Mouse (Mus musculus) embryonic facial prominence, embryonic 11.5 days (tissue): ENCODE measurements around the gene Duox1. TPM values are rescaled to one million over a fixed set of nuclear protein-coding genes. Genes with fewer than 3 reads are reported as not detected.
A peak's percentile ranks its signal among the peaks of the same experiment; 100 is the strongest.

Experiments
- ATAC-seq: fragments of 200-750 bp; cut with Nextera tagmentation; replicated peaks from 2 replicates; pipeline ENCODE4 v1.8.0; 2017; ENCODE audit warnings: low read depth; ENCODE audit not compliant: insufficient number of reproducible peaks, low FRiP score, low TSS enrichment
- DNase-seq: peaks from one replicate; pipeline ENCODE4 v3.0.0-alpha.2; 2015; ENCODE audit warnings: low spot score
- H3K27ac ChIP-seq: fragments of 300-500 bp; sonication (generic); replicated peaks from 2 replicates; pipeline ENCODE4 v1.5.1; 2014; ENCODE audit warnings: mild to moderate bottlenecking, low read depth, low read length, control low read depth
- H3K27me3 ChIP-seq: fragments of 300-500 bp; sonication (generic); 2 replicates; pipeline ENCODE4 v1.6.1; 2014; ENCODE audit warnings: mild to moderate bottlenecking, low read length, moderate library complexity, mixed read lengths; ENCODE audit not compliant: control insufficient read depth, insufficient read depth
- H3K36me3 ChIP-seq: fragments of 300-500 bp; sonication (generic); replicated peaks from 2 replicates; pipeline ENCODE4 v1.6.1; 2014; ENCODE audit warnings: low read depth, mild to moderate bottlenecking, low read length, moderate library complexity, mixed read lengths; ENCODE audit not compliant: control insufficient read depth, insufficient read depth
- H3K4me1 ChIP-seq: fragments of 300-500 bp; sonication (generic); 2 replicates; pipeline ENCODE4 v1.6.1; 2014; ENCODE audit warnings: low read length, mixed read lengths; ENCODE audit not compliant: control insufficient read depth, insufficient read depth
- H3K4me2 ChIP-seq: fragments of 300-500 bp; sonication (generic); 2 replicates; pipeline ENCODE4 v1.6.1; 2014; ENCODE audit warnings: low read depth, mild to moderate bottlenecking, control low read depth, low read length, moderate library complexity
- H3K4me3 ChIP-seq: fragments of 300-500 bp; sonication (generic); 2 replicates; pipeline ENCODE4 v1.5.1; 2014; ENCODE audit warnings: low read depth, low read length, control low read depth
- H3K9ac ChIP-seq: fragments of 300-500 bp; sonication (generic); replicated peaks from 2 replicates; pipeline ENCODE4 v1.6.1; 2014; ENCODE audit warnings: mild to moderate bottlenecking, control low read depth, low read length
- H3K9me3 ChIP-seq: fragments of 300-500 bp; sonication (generic); replicated peaks from 2 replicates; pipeline ENCODE4 v1.6.1; 2016; ENCODE audit warnings: mild to moderate bottlenecking, low read length, inconsistent platforms, mixed read lengths; ENCODE audit not compliant: control insufficient read depth
- WGBS: fragments of 180-500 bp; shearing (Covaris S2); extraction: QIAGEN DNeasy Blood & Tissue Kit; methylation state at CpG from one replicate; pipeline ENCODE4 v1.1.7; 2014; 5-methylcytosine and 5-hydroxymethylcytosine counted together
- polyA plus RNA-seq: library from polyadenylated mRNA; unstranded; fragments of >200 nt; fragmentation: Nextera tagmentation; extraction: Ambion mirVana; gene quantifications from 2 replicates; pipeline ENCODE4 v1.2.1, GENCODE M21; 2014

The Duox1 gene
- polyA plus RNA-seq, 1 experiment from 2014 or later: 0.06 TPM

DNA sequence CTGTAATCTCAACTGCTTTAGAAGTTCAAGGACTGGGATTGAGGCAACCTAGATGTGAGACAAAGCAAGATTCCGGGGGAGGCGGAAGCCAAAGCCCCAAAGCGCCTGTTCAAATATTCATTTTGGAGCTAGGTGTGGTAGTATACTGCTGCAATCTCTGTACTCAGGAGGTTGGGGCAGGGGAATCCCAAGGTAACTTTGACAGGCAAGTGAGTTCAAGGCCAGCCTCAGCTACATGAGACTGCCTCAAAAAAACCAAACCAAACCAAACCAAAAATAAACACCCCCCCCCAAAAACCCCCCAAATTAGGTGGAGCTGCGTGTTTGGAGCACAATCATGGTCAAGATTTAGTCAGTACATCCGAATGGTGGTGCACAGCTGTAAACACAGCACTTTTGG lies 58.5 kb downstream of the Duox1 start:
- Histone ChIP-seq H3K27me3 (no peaks in the 10 kb centered on the region), H3K27ac (no peak overlapping the region), H3K9ac (no peak overlapping the region), H3K4me2 (no peak overlapping the region), H3K4me3 (no peak overlapping the region), H3K36me3 (no peaks in the 10 kb centered on the region), H3K9me3 (no peaks in the 10 kb centered on the region), H3K4me1 (no peaks in the 10 kb centered on the region)
- ATAC-seq (no peak), DNase-seq (no peak)
- 77% methylated on average over 5 of the region's 5 CpGs for WGBS

DNA sequence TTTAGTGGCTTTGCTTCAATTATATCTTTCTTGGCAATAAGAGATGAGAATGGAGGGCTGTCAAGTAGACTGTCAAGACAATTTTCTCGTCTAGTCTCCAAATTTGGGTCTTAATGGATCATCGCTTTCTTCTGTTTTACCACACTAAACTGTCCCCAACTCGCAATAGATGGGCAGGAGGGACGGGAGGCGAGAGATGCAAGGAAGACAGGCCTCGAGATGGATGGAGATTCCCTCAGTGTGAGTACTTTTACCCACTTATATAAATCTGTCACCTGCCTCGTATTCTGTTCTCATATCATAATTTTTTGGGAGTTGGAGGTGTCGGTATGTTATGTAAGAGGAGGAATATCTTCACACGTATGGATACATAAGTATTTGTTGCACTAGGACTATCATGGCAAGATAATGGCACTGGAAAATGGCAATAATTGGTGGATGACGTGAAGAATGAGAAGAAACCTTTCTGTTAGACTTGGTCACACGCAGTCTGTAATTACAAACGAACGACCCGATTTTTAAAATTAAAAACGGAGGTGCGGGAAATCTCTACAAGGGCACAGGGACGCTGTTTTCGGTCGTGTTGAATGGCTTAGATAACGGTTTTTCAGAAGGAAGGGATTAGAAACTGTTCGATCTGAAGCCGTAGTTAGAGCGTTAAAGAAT lies 59.3 kb downstream of the Duox1 start:
- H3K27me3 ChIP-seq: no peaks in the 10 kb centered on the region
- peak overlapping the region; percentile 47 for H3K4me2 ChIP-seq
- no peak for ATAC-seq
- H3K36me3 ChIP-seq: no peaks in the 10 kb centered on the region
- no peaks in the 10 kb centered on the region for H3K4me1 ChIP-seq
- H3K9me3 ChIP-seq: no peaks in the 10 kb centered on the region
- H3K4me3 ChIP-seq: peak overlapping the region; percentile 39
- H3K9ac ChIP-seq: peak overlapping the region; percentile 51
- H3K27ac ChIP-seq: no peak overlapping the region
- WGBS: 24% methylated on average over 23 of the region's 23 CpGs
- DNase-seq: peak; percentile 50

DNA sequence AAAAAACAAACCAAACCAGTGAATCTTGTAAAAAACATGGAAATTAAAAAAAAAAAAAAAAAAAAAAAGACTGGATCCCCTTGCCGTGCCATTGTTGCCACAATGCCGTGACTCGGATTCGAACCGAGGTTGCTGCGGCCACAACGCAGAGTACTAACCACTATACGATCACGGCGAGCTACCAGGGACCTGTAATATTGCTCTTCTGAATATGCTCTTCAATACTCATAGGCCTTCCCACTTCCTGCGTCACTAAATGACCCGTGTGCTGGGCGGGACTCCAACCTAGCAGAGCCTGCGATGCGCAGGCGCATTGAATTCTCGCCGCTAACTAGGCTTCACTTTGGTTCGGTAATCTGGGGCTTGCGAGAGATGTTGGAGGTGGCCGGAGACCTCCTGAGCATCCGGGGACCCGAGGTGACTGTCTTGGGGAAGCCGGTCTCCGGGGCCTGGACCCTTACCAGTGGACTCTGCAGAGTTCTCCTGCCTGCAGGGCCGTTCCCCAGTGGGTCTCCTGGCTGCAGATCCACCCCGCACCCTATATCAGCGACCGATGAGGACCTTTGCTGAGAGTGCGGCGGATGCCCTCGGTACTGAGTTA lies 60.0 kb downstream of the Duox1 start:
- Histone ChIP-seq H3K27me3 (no peaks in the 10 kb centered on the region), H3K27ac (peak overlapping the region; percentile 73), H3K9ac (peak overlapping the region; percentile 66), H3K9me3 (no peaks in the 10 kb centered on the region), H3K4me1 (no peaks in the 10 kb centered on the region), H3K4me3 (peak overlapping the region; percentile 67), H3K36me3 (no peaks in the 10 kb centered on the region), H3K4me2 (peak overlapping the region; percentile 83)
- under 1% methylated on average over 32 of the region's 32 CpGs for WGBS
- ATAC-seq: peak; percentile 75
- peak; percentile 98 for DNase-seq

DNA sequence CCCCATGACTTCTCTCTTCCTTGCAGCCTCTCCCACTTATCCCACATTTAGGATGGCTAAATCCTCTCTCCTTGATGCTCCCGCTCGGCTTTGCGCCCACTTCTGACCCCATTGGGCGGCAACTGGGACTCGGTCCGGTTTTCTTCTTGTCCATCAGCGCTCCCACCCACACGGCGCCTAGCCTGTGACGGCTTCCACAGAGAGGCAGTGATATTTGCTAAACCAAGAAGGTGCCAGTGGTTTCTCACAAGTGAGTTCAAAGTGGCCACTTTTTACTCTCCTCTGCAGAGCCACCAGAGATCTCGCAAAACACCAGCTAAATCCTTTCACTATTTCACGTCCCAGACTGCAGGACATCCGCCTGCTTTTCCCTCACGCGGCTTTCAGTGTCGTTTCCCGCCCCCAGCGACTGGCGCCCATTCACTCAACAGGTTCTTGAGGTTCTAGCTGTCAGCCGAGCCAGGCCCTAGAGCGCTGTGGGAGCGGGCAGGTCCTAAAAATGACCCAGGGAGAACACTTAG lies 60.6 kb downstream of the Duox1 start:
- Histone ChIP-seq H3K9me3 (no peaks in the 10 kb centered on the region), H3K27me3 (no peaks in the 10 kb centered on the region), H3K4me3 (peak overlapping the region; percentile 67), H3K4me2 (peak overlapping the region; percentile 83), H3K4me1 (no peaks in the 10 kb centered on the region), H3K27ac (peak overlapping the region; percentile 73), H3K36me3 (no peaks in the 10 kb centered on the region), H3K9ac (peak overlapping the region; percentile 66)
- DNase-seq (peak; percentile 67), ATAC-seq (no peak)
- WGBS: 0% methylated on average over 22 of the region's 22 CpGs

DNA sequence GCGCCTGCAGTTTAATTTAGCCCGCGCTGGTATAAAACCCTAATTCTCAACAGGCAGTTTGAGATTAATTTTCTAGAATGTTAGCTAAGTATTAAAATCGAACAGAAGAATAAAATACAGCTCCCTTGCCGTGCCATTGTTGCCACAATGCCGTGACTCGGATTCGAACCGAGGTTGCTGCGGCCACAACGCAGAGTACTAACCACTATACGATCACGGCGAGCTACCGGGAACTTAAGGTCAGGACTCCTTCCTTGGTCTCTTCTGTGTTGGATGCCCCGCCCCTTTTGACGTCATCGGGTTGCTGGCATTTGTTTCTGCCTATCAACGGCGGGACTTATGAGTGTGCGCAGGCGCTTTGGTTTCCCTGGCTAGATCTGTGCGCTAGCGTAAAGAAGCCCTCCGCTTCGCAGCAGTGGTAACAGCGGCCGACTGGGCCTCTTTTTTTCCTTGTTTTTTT lies 61.8 kb downstream of the Duox1 start:
- H3K9me3 ChIP-seq: no peaks in the 10 kb centered on the region
- peak overlapping the region; percentile 72 for H3K27ac ChIP-seq
- ATAC-seq (peak; percentile 92), DNase-seq (peak; percentile 96)
- no peaks in the 10 kb centered on the region for H3K4me1 ChIP-seq
- WGBS: under 1% methylated on average over 28 of the region's 28 CpGs
- no peaks in the 10 kb centered on the region for H3K36me3 ChIP-seq
- H3K9ac ChIP-seq: peak overlapping the region; percentile 77
- peak overlapping the region; percentile 59 for H3K4me3 ChIP-seq
- H3K4me2 ChIP-seq: peak overlapping the region; percentile 46
- H3K27me3 ChIP-seq: no peaks in the 10 kb centered on the region

DNA sequence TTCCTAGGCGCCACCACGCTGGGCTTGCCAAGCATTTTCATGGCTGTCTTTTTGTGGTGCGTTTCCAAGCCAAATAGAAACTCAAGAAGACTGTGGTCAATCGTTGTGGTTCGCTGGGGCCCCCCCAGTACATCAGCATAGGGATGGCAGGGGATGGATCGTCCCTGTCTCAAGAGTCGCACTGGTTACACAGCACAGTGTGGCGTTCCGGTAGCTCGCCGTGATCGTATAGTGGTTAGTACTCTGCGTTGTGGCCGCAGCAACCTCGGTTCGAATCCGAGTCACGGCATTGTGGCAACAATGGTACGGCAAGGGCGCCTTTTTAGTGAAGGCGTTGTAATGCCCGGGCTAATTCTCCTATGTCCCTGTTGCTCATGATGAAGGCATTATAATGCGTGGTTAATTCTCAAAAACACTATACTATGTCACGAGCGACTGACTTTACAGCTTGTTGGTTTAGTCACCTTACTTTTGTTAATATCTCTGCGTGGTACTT lies 62.3 kb downstream of the Duox1 start:
- under 1% methylated on average over 26 of the region's 26 CpGs for WGBS
- ATAC-seq: peak; percentile 88

DNA sequence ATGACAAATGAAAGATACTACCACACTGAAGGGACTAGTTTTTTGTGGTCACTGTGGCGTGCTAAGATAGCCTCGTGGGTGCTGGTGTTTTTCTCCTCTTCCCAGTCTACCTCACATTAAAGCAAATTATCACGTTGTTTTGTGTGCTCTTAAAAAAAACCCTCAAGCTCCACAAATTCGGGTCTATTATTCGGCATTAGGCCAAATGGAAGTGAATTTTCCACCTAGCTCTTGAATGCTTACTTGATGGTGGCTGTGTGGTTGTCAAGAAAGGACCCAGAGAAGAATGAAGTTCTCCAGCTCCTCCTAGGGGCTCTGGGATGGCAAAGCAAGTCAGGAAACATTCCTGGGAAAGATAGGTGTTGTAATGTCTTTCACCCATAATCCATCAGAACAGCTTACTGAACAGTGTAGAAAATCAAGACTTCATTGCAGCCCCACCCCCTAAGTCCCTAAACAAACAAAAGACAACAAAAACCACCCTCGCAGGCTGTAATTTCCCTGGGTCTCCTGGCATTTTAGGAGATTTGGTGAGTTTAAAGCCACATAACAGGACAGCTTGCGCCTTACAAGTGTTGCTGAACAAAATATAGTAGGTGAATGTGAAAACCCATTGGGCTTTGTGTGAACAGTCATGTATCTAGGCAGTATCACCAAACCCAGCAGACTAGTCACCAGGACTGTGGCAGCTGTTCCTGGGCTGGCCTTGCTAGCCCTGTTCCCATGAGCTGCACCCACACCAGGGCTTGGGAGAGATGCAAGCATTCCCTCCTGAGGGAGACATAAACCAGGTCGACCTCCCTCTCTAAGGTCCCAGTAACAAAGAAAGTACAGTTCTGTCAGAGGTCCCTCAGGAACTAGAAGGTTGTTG lies 63.2 kb downstream of the Duox1 start:
- no peaks in the 10 kb centered on the region for H3K27me3 ChIP-seq

More for the DNA sequence above, 62.3 kb downstream of the Duox1 start:
- Histone ChIP-seq H3K27ac (peak overlapping the region; percentile 72), H3K27me3 (no peaks in the 10 kb centered on the region), H3K4me3 (peak overlapping the region; percentile 59), H3K4me1 (no peaks in the 10 kb centered on the region), H3K9ac (peak overlapping the region; percentile 77), H3K9me3 (no peaks in the 10 kb centered on the region), H3K4me2 (peak overlapping the region; percentile 46), H3K36me3 (no peaks in the 10 kb centered on the region)
- peak; percentile 83 for DNase-seq

More for the DNA sequence above, 63.2 kb downstream of the Duox1 start:
- DNase-seq (peak; percentile 76), ATAC-seq (no peak)
- Histone ChIP-seq H3K4me1 (no peaks in the 10 kb centered on the region), H3K4me2 (peak overlapping the region; percentile 19), H3K9me3 (no peaks in the 10 kb centered on the region), H3K36me3 (no peaks in the 10 kb centered on the region), H3K4me3 (peak overlapping the region; percentile 59), H3K9ac (no peak overlapping the region), H3K27ac (no peak overlapping the region)
- 20% methylated on average over 8 of the region's 8 CpGs for WGBS
